Mouse (Mus musculus) adrenal gland, postnatal 14 days (tissue): ENCODE results near the gene Rnaseh2c. TPM values are rescaled to one million over a fixed set of nuclear protein-coding genes. Genes with fewer than 3 reads are reported as not detected.

Experiments
- total RNA-seq: library from RNA; stranded (reverse); gene quantifications from 2 replicates; pipeline ENCODE4 v1.2.3, GENCODE M21; 2021

Gene Rnaseh2c
- total RNA-seq, 1 experiment from 2014 or later = 113 TPM

Other genes starting within 250 kb of the Rnaseh2c start
- 29.0 and 29.9 TPM in 2 replicates for gene Eif1ad, start 235.1 kb upstream of the Rnaseh2c start, total RNA-seq
- gene Banf1, start 234.7 kb upstream of the Rnaseh2c start, total RNA-seq = 144 and 153 TPM in 2 replicates
- gene Sart1, start 213.2 kb upstream of the Rnaseh2c start, total RNA-seq = 73.0 and 75.7 TPM in 2 replicates
- gene Tsga10ip, start 199.3 kb upstream of the Rnaseh2c start, total RNA-seq = not detected in 2 replicates
- 210 and 236 TPM in 2 replicates for gene Drap1, start 176.9 kb upstream of the Rnaseh2c start, total RNA-seq
- 36.8 and 45.1 TPM in 2 replicates for gene AI837181, start 176.7 kb upstream of the Rnaseh2c start, total RNA-seq
- gene Fosl1, start 154.3 kb upstream of the Rnaseh2c start, total RNA-seq = 0.98 and 1.1 TPM in 2 replicates
- gene Ccdc85b, start 144.0 kb upstream of the Rnaseh2c start, total RNA-seq = 8.8 and 11.2 TPM in 2 replicates
- gene Fibp, start 141.3 kb upstream of the Rnaseh2c start, total RNA-seq = 70.8 and 92.6 TPM in 2 replicates
- gene Ctsw, start 133.4 kb upstream of the Rnaseh2c start, total RNA-seq = 0.85 and 4.2 TPM in 2 replicates
- 42.5 and 45.9 TPM in 2 replicates for gene Efemp2, start 127.9 kb upstream of the Rnaseh2c start, total RNA-seq
- gene Mus81, start 113.5 kb upstream of the Rnaseh2c start, total RNA-seq = 22.3 and 28.6 TPM in 2 replicates
- gene Cfl1, start 111.4 kb upstream of the Rnaseh2c start, total RNA-seq = 640 and 706 TPM in 2 replicates
- gene 1700020D05Rik, start 98.1 kb upstream of the Rnaseh2c start, total RNA-seq = 1.0 and 2.2 TPM in 2 replicates
- gene Snx32, start 91.3 kb upstream of the Rnaseh2c start, total RNA-seq = 10.4 and 11.8 TPM in 2 replicates
- gene Ovol1, start 41.2 kb upstream of the Rnaseh2c start, total RNA-seq = not detected in 2 replicates
- 7.3 and 8.0 TPM in 2 replicates for gene Ap5b1, start 33.8 kb upstream of the Rnaseh2c start, total RNA-seq
- gene Kat5, start 8.4 kb downstream of the Rnaseh2c start, total RNA-seq = 54.8 and 62.0 TPM in 2 replicates
- 60.7 and 65.1 TPM in 2 replicates for gene Rela, start 35.6 kb downstream of the Rnaseh2c start, total RNA-seq
- gene Sipa1, start 61.8 kb downstream of the Rnaseh2c start, total RNA-seq = 56.4 and 64.0 TPM in 2 replicates
- 50.4 and 51.2 TPM in 2 replicates for gene Map3k11, start 86.9 kb downstream of the Rnaseh2c start, total RNA-seq
- gene Pcnx3, start 87.0 kb downstream of the Rnaseh2c start, total RNA-seq = 75.1 and 78.4 TPM in 2 replicates
- not detected in 2 replicates for gene Kcnk7, start 102.5 kb downstream of the Rnaseh2c start, total RNA-seq
- gene Ehbp1l1, start 124.4 kb downstream of the Rnaseh2c start, total RNA-seq = 29.1 and 29.3 TPM in 2 replicates
- gene Fam89b, start 127.8 kb downstream of the Rnaseh2c start, total RNA-seq = 41.3 and 50.4 TPM in 2 replicates
- 212 and 214 TPM in 2 replicates for gene Ltbp3, start 139.0 kb downstream of the Rnaseh2c start, total RNA-seq
- gene Scyl1, start 169.5 kb downstream of the Rnaseh2c start, total RNA-seq = 87.4 and 92.1 TPM in 2 replicates